Mouse (Mus musculus): Measurements from ENCODE around the gene Atf6. TPM values are rescaled to one million over a fixed set of nuclear protein-coding genes. Genes with fewer than 3 reads are reported as not detected.

The Atf6 gene
- polyA plus RNA-seq (2012; rRNA removed), result 9.6 and 10.2 TPM in 2 replicates

DNA sequence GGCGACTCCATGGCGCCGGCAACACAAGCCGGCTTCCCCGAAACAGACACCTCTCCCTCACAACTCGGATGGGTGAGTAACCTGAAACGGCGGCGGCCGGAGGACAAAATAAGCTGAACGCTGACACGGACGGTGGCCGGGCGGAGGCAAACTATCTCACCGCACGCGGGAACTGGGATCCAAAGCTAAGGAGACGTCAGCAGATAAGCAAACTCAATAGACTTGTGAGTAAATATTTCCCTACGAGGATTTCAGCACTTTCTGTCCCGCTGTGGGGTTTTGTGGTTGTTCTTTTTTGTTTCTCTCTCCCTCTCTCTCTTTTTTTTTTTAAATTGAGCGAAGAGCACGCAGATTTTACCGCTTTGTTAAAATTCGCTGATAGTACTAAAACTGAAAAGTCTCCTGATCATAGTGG, at the start of gene Atf6:
TSS of gene Atf6 (minus strand) at position 81 of the 415 bp plus-strand sequence.
- Histone ChIP-seq H3K4me3 (ENCODE audit: extremely low read depth, insufficient read depth, insufficient read length) (peak within 1 kb of the TSS; percentile 88), H3K27ac (ENCODE audit: insufficient read depth, low read length) (peak within 1 kb of the TSS; percentile 80), H3K27me3 (ENCODE audit: control insufficient read depth, insufficient read depth, low read length) (no peaks in the 10 kb centered on the region), H3K36me3 (ENCODE audit: control insufficient read depth, insufficient read depth, low read length) (no peaks in the 10 kb centered on the region), H3K4me1 (ENCODE audit: control insufficient read depth, insufficient read depth, insufficient read length) (peaks cover 5% of the 10 kb centered on the region; the same call in 1 of the 2 replicates)
- TF ChIP-seq CTCF (IDR thresholded peaks at IDR 0.05; ENCODE audit: extremely low read depth, insufficient read depth, insufficient read length, insufficient replicate concordance) (no peak), POLR2A (IDR thresholded peaks at IDR 0.05; ENCODE audit: low read depth, low read length) (peak; percentile 38)
- under 1% methylated on average over 25 of the region's 25 CpGs for WGBS
- DNase-seq (ENCODE audit: low read depth in 1 of 2, low spot score in 2 of 2), result peak; percentile 78 to 88

DNA sequence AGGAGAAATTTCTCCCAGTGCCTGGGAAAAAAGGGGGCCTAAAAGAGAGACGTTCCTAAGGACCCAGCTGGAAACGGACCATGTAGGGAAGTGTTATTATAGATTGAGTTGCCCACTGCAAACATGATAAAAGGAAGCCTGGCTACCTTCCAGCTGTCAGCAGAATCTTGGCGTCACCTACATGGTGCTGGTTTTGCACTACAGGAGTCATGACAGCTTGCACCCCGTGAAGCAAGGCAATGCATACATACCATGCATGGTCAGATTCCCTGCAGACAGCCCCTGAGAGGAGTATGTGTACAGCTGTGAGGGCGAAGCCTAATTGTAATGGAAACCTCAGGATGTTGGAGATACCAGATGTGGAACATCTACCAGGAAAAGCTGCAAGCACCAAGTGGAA, 48.1 kb upstream of the Atf6 start:
- no peaks in the 10 kb centered on the region for H3K4me1 ChIP-seq (ENCODE audit: control insufficient read depth, insufficient read depth, insufficient read length)
- no peak overlapping the region for H3K27ac ChIP-seq (ENCODE audit: insufficient read depth, low read length)
- no peak for DNase-seq (ENCODE audit: low read depth in 1 of 2, low spot score in 2 of 2)
- no peak for TF ChIP-seq CTCF (IDR thresholded peaks at IDR 0.05; ENCODE audit: extremely low read depth, insufficient read depth, insufficient read length, insufficient replicate concordance)
- TF ChIP-seq POLR2A (IDR thresholded peaks at IDR 0.05; ENCODE audit: low read depth, low read length), result no peak
- H3K27me3 ChIP-seq (ENCODE audit: control insufficient read depth, insufficient read depth, low read length), result no peaks in the 10 kb centered on the region
- 80% methylated on average over 5 of the region's 5 CpGs for WGBS
- peaks cover 23% of the 10 kb centered on the region; the same call in 1 of the 2 replicates for H3K36me3 ChIP-seq (ENCODE audit: control insufficient read depth, insufficient read depth, low read length)
- H3K4me3 ChIP-seq (ENCODE audit: extremely low read depth, insufficient read depth, insufficient read length), result no peak overlapping the region

GRCm38 (mm10) chr1:170912891-170913615, 45.5 kb upstream of the Atf6 start, which contains the start of gene Fcrlb:
Gene Fcrlb (minus strand): TSS chr1:170912941.
- no peak within 1 kb of the TSS for H3K4me3 ChIP-seq (ENCODE audit: extremely low read depth, insufficient read depth, insufficient read length)
- TF ChIP-seq POLR2A (IDR thresholded peaks at IDR 0.05; ENCODE audit: low read depth, low read length), result no peak
- no peak for TF ChIP-seq CTCF (IDR thresholded peaks at IDR 0.05; ENCODE audit: extremely low read depth, insufficient read depth, insufficient read length, insufficient replicate concordance)
- H3K4me1 ChIP-seq (ENCODE audit: control insufficient read depth, insufficient read depth, insufficient read length), result peaks cover 9% of the 10 kb centered on the region; the same call in 1 of the 2 replicates
- DNase-seq (ENCODE audit: low read depth in 1 of 2, low spot score in 2 of 2), result no peak
- H3K27me3 ChIP-seq (ENCODE audit: control insufficient read depth, insufficient read depth, low read length), result no peaks in the 10 kb centered on the region
- WGBS, result 78% methylated on average over 5 of the region's 5 CpGs
- no peak within 1 kb of the TSS for H3K27ac ChIP-seq (ENCODE audit: insufficient read depth, low read length)
- peaks cover 10% of the 10 kb centered on the region; the same call in 1 of the 2 replicates for H3K36me3 ChIP-seq (ENCODE audit: control insufficient read depth, insufficient read depth, low read length)

DNA sequence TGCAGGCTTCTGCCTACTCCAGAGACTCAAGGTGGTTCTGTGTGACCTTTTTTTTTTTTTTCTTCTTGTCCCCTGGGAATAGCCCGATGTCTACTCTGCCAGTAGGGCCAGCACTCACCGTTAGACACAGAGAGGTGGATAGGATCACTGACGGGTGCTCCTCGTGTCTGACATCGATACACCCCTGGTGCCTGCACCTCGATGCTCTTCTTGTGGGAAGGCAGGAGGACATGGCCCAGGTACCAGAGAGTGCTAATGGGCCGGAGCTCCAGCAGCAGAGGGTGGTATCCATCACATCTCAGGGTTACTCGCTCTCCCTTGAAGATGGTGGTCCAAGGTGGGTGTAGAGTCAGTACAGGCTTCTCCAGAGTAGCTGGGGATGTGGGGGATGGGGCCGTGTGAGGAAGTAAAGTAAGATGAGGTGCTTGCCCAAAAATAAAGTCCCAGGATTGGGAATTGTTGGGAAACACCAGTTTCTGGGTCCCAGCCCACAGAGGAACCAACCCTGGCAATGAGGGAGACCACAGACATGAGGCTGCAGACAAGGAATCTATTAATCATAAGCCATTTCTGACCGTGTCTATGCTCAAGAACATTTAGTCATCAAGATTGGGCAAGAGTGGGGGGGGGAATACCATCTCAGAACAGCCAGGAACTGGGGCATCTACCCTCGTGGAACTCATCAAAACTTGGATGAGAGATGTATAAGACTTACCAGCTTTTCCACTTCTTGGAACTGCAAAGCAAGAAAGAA, 44.5 kb upstream of the Atf6 start:
- no peak overlapping the region for H3K27ac ChIP-seq (ENCODE audit: insufficient read depth, low read length)
- no peak for TF ChIP-seq POLR2A (IDR thresholded peaks at IDR 0.05; ENCODE audit: low read depth, low read length)
- TF ChIP-seq CTCF (IDR thresholded peaks at IDR 0.05; ENCODE audit: extremely low read depth, insufficient read depth, insufficient read length, insufficient replicate concordance), result no peak
- no peak overlapping the region for H3K4me3 ChIP-seq (ENCODE audit: extremely low read depth, insufficient read depth, insufficient read length)
- H3K4me1 ChIP-seq (ENCODE audit: control insufficient read depth, insufficient read depth, insufficient read length), result peaks cover 17% of the 10 kb centered on the region
- no peak for DNase-seq (ENCODE audit: low read depth in 1 of 2, low spot score in 2 of 2)
- H3K27me3 ChIP-seq (ENCODE audit: control insufficient read depth, insufficient read depth, low read length), result peaks cover 1% of the 10 kb centered on the region; the same call in 1 of the 2 replicates
- WGBS, result 77% methylated on average over 11 of the region's 11 CpGs
- H3K36me3 ChIP-seq (ENCODE audit: control insufficient read depth, insufficient read depth, low read length), result peaks cover 6% of the 10 kb centered on the region; the same call in 1 of the 2 replicates

DNA sequence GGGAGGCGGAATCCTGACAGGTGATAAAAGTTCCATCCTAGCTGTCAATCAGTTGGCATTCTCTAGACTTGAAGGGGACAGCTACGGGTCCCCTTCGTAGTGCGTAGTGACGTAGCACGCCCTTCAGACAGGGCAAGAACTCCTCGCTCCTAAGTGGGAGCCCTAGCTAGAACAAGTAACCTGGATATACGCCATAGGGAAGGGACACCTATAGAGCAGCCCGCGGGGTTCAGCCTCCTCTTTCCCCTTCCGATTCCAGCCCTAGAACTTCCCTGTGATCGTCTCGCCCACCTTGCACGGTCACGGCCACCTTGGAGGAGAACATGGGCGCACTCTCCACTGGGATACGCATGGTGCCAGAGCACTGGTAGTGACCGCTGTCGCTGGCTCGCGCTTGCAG, 40.8 kb upstream of the Atf6 start:
- Histone ChIP-seq H3K27ac (ENCODE audit: insufficient read depth, low read length) (no peak overlapping the region), H3K36me3 (ENCODE audit: control insufficient read depth, insufficient read depth, low read length) (no peaks in the 10 kb centered on the region), H3K4me3 (ENCODE audit: extremely low read depth, insufficient read depth, insufficient read length) (peak overlapping the region; percentile 59), H3K4me1 (ENCODE audit: control insufficient read depth, insufficient read depth, insufficient read length) (peaks cover 18% of the 10 kb centered on the region), H3K27me3 (ENCODE audit: control insufficient read depth, insufficient read depth, low read length) (peaks cover 1% of the 10 kb centered on the region; the same call in 1 of the 2 replicates)
- TF ChIP-seq CTCF (IDR thresholded peaks at IDR 0.05; ENCODE audit: extremely low read depth, insufficient read depth, insufficient read length, insufficient replicate concordance), result no peak
- 20% methylated on average over 21 of the region's 21 CpGs for WGBS
- no peak for DNase-seq (ENCODE audit: low read depth in 1 of 2, low spot score in 2 of 2)

DNA sequence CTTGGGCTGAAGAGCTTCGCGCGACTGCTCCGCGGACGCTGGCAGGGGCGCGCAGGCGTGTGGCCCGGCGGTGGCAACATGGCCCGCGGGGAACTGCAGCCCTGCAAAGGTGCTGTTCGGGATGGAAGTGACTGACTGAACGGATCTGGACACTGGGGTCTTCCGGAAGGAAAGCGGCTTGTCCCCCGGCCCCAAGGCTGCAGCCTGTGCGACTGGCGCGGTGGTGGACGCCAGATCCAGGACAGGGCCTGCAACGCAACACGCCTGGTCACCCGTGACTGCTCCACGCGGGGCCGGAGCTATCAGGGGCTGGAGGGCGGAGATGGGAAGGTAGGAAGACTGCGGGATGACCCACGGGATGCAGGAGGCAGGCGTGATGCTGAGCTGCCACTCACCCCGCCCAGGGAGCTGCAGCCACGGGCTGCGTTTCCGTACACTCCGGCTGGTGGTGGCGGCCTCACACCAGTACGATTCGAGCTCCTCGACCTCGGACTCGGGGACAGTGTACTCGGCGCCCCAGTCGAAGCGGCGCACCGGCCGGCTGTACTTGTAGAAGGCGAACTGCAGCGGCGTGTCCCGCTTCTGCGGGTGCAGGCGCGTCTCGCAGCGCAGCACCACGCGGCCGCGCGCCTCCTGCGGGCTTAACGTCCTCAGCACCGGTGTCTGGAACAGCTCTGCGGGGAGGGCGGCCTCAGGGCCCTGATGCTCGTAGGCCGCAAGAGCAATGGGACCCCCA, 40.1 kb upstream of the Atf6 start:
- Histone ChIP-seq H3K27ac (ENCODE audit: insufficient read depth, low read length) (no peak overlapping the region), H3K4me3 (ENCODE audit: extremely low read depth, insufficient read depth, insufficient read length) (peak overlapping the region; percentile 59), H3K4me1 (ENCODE audit: control insufficient read depth, insufficient read depth, insufficient read length) (peaks cover 18% of the 10 kb centered on the region), H3K36me3 (ENCODE audit: control insufficient read depth, insufficient read depth, low read length) (no peaks in the 10 kb centered on the region), H3K27me3 (ENCODE audit: control insufficient read depth, insufficient read depth, low read length) (peaks cover 1% of the 10 kb centered on the region; the same call in 1 of the 2 replicates)
- peak in 1 of 2 experiments; percentile 24 for DNase-seq (ENCODE audit: low read depth in 1 of 2, low spot score in 2 of 2)
- WGBS, result 5% methylated on average over 71 of the region's 71 CpGs
- no peak for TF ChIP-seq CTCF (IDR thresholded peaks at IDR 0.05; ENCODE audit: extremely low read depth, insufficient read depth, insufficient read length, insufficient replicate concordance)
- no peak for TF ChIP-seq POLR2A (IDR thresholded peaks at IDR 0.05; ENCODE audit: low read depth, low read length)
